Mouse (Mus musculus) midbrain, embryonic 12.5 days (tissue): Measurements from ENCODE around the gene Platr17. TPM values are rescaled to one million over a fixed set of nuclear protein-coding genes. Genes with fewer than 3 reads are reported as not detected.
"Not testable (repeated sequence)": the region's sequence is repeated elsewhere in the genome, so short reads cannot be mapped to it uniquely, and the experiment has no call there.

ENCODE experiments used
- ATAC-seq: fragments of 200-750 bp; cut with Nextera tagmentation; 2 replicates; pipeline ENCODE4 v1.8.0; 2017; ENCODE audit warnings: low read depth, moderate TSS enrichment, moderate library complexity; ENCODE audit not compliant: low FRiP score
- H3K27ac ChIP-seq: fragments of 300-500 bp; sonication (generic); replicated peaks from 2 replicates; pipeline ENCODE4 v1.5.1; 2016; ENCODE audit warnings: mild to moderate bottlenecking
- H3K27me3 ChIP-seq: fragments of 300-500 bp; sonication (generic); 2 replicates; pipeline ENCODE4 v1.6.1; 2016; ENCODE audit warnings: mild to moderate bottlenecking
- H3K36me3 ChIP-seq: fragments of 300-500 bp; sonication (generic); 2 replicates; pipeline ENCODE4 v1.6.1; 2016
- H3K4me1 ChIP-seq: fragments of 300-500 bp; sonication (generic); 2 replicates; pipeline ENCODE4 v1.6.1; 2016
- H3K4me2 ChIP-seq: fragments of 300-500 bp; sonication (generic); replicated peaks from 2 replicates; pipeline ENCODE4 v1.6.1; 2016; ENCODE audit warnings: mild to moderate bottlenecking, moderate library complexity
- H3K4me3 ChIP-seq: fragments of 300-500 bp; sonication (generic); 2 replicates; pipeline ENCODE4 v1.5.1; 2016; ENCODE audit warnings: mild to moderate bottlenecking
- H3K9ac ChIP-seq: fragments of 300-500 bp; sonication (generic); replicated peaks from 2 replicates; pipeline ENCODE4 v1.6.1; 2016; ENCODE audit warnings: mild to moderate bottlenecking, moderate library complexity
- H3K9me3 ChIP-seq: fragments of 300-500 bp; sonication (generic); 2 replicates; pipeline ENCODE4 v1.6.1; 2016; ENCODE audit warnings: mild to moderate bottlenecking
- WGBS: fragments of 180-500 bp; shearing (Covaris S2); methylation state at CpG from one replicate; pipeline ENCODE4 v1.1.7; 2016; 5-methylcytosine and 5-hydroxymethylcytosine counted together
- microRNA-seq: library from miRNA; unstranded; fragments of <30 nt; microRNA quantifications from one replicate; pipeline ENCODE4, GENCODE M21; 2017
- polyA plus RNA-seq: library from polyadenylated mRNA; unstranded; fragments of >200 nt; fragmentation: Nextera tagmentation; extraction: Ambion mirVana; gene quantifications from 2 replicates; pipeline ENCODE4 v1.2.1, GENCODE M21; 2016

Gene Platr17
- polyA plus RNA-seq, 1 experiment from 2014 or later: 0.23 TPM

GRCm38 (mm10) chr17:33952015-33952414 lies 47.1 kb downstream of the Platr17 start:
- not testable (repeated sequence) for H3K27me3 ChIP-seq, ATAC-seq, H3K9me3 ChIP-seq, H3K9ac ChIP-seq
- peaks cover 61% of the 10 kb centered on the region for H3K4me1 ChIP-seq
- peak overlapping the region; percentile 76 for H3K4me2 ChIP-seq
- peaks cover 49% of the 10 kb centered on the region for H3K36me3 ChIP-seq
- H3K4me3 ChIP-seq: peak overlapping the region; percentile 48; the same call in 1 of the 2 replicates
- 71% methylated on average over 13 of the region's 13 CpGs for WGBS
- H3K27ac ChIP-seq: peak overlapping the region; percentile 89; the same call in 1 of the 2 replicates

DNA sequence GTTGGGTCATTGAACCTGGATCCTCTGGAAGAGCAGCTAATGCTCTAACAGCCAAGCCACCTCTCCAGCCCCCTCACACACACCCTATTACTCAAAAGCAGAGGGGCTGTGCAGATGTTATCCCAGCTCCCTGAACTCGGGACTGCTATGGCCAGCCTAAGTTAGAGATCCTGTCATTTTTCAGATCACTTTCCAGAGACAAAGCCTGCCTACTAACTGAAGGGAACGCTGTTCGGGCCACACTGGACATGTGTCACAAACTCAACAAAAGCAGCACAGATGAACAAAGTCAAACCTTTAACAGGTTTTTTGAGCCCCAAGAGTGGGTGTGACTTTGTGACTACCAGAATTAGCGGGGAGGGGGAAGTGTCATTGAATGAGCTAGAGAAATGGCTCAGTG lies 47.9 kb downstream of the Platr17 start:
- Histone ChIP-seq H3K4me3 (0 out of 2 replicates have a peak overlapping the region, but pooled peaks have one; percentile 10), H3K4me2 (peak overlapping the region; percentile 22; the same call in 1 of the 2 replicates)
- ATAC-seq: no peak

DNA sequence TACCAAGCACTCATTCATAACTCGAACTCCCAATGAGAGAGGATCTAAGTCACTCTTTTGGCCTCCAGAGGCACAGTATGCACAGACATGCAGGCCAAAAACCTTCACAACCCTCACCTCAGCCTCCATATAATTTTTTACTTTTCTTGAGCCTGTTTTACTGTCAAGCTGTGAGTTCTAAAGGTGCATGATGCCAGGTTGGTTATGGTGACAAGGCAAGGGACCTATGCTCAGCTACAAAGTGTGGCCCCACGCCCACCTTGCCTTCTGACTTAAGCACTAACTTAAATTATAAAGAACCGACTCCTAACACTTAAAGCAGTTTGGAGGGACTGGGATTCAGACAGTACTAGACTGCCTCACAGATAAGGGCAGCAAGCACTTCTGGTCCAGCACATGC lies 48.4 kb downstream of the Platr17 start:
- H3K27me3 ChIP-seq: no peaks in the 10 kb centered on the region
- peaks cover 63% of the 10 kb centered on the region for H3K4me1 ChIP-seq
- no peak overlapping the region for H3K9ac ChIP-seq
- H3K36me3 ChIP-seq: peaks cover 44% of the 10 kb centered on the region
- no peak overlapping the region for H3K27ac ChIP-seq
- no peaks in the 10 kb centered on the region for H3K9me3 ChIP-seq
- no peak for ATAC-seq
- 84% methylated on average over 3 of the region's 3 CpGs for WGBS
- H3K4me2 ChIP-seq: no peak overlapping the region; the same call in 1 of the 2 replicates
- H3K4me3 ChIP-seq: no peak overlapping the region

More for the DNA sequence above, 47.9 kb downstream of the Platr17 start:
- Histone ChIP-seq H3K36me3 (peaks cover 44% of the 10 kb centered on the region), H3K9me3 (no peaks in the 10 kb centered on the region), H3K4me1 (peaks cover 63% of the 10 kb centered on the region), H3K9ac (no peak overlapping the region), H3K27ac (no peak overlapping the region), H3K27me3 (no peaks in the 10 kb centered on the region)
- 88% methylated on average over 4 of the region's 4 CpGs for WGBS

DNA sequence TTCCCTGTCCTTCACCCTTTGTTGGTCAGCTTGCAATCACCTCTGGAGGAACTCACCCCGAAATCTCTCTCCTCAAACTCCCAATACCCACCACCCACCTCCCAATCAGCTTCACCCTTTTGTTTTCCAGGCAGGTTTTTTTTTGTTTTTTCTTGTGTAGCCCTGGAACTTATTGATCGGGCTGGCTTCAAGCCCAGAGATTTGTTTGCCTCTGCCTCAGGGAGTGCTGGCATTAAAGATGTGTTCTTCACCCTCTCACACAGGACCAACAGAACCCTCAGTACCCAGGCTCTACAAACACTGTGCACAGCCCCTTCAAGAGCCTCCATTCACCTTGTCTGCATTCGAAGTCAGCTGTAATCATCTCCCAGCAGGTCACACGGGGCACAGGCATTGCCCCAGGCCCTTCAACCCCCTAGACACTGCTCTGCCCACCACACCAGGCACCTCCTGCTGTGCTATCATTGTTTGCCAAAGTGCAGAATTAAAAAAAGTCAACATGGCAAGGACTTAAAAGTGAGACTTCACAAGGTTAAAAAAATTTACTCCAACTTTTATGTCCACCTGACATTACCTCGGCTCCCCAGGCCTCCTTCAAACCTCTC lies 49.1 kb downstream of the Platr17 start:
- H3K4me1 ChIP-seq: peaks cover 63% of the 10 kb centered on the region
- peak overlapping the region; percentile 96 for H3K4me2 ChIP-seq
- H3K27ac ChIP-seq: 0 out of 2 replicates have a peak overlapping the region, but pooled peaks have one; percentile 86
- H3K36me3 ChIP-seq: peaks cover 44% of the 10 kb centered on the region
- ATAC-seq: no peak
- H3K27me3 ChIP-seq: no peaks in the 10 kb centered on the region
- 44% methylated on average over 5 of the region's 5 CpGs for WGBS
- H3K4me3 ChIP-seq: peak overlapping the region; percentile 91
- no peaks in the 10 kb centered on the region for H3K9me3 ChIP-seq
- H3K9ac ChIP-seq: peak overlapping the region; percentile 99

GRCm38 (mm10) chr17:33954646-33955554 lies 50.0 kb downstream of the Platr17 start:
- H3K4me3 ChIP-seq: peak overlapping the region; percentile 91
- no peaks in the 10 kb centered on the region for H3K9me3 ChIP-seq
- peaks cover 58% of the 10 kb centered on the region for H3K4me1 ChIP-seq
- no peak; the same call in 1 of the 2 replicates for ATAC-seq
- 2% methylated on average over 33 of the region's 33 CpGs for WGBS
- H3K9ac ChIP-seq: peak overlapping the region; percentile 99
- no peaks in the 10 kb centered on the region for H3K27me3 ChIP-seq
- H3K4me2 ChIP-seq: peak overlapping the region; percentile 96
- peaks cover 44% of the 10 kb centered on the region for H3K36me3 ChIP-seq
- H3K27ac ChIP-seq: peak overlapping the region; percentile 86

GRCm38 (mm10) chr17:33955555-33956214 lies 50.8 kb downstream of the Platr17 start, which contains the start of the genes Vps52 and Rps18:
Vps52 (plus strand) TSS chr17:33955812.
Rps18 (minus strand) TSS chr17:33956001.
- H3K4me1 ChIP-seq: peaks cover 50% of the 10 kb centered on the region
- H3K4me3 ChIP-seq: peak within 1 kb of the TSS; percentile 91
- WGBS: under 1% methylated on average over 50 of the region's 50 CpGs

More at GRCm38 (mm10) chr17:33955555-33956214, 50.8 kb downstream of the Platr17 start, which contains the start of the genes Vps52 and Rps18:
- Histone ChIP-seq H3K36me3 (peaks cover 50% of the 10 kb centered on the region), H3K27me3 (no peaks in the 10 kb centered on the region), H3K27ac (peak within 1 kb of the TSS; percentile 90), H3K9me3 (no peaks in the 10 kb centered on the region), H3K9ac (peak within 1 kb of the TSS; percentile 99), H3K4me2 (peak within 1 kb of the TSS; percentile 96)
- peak; percentile 81 for ATAC-seq

Small RNAs within 50 kb of the gene (microRNA-seq; reads per million reads assigned to microRNA genes)
- gene Gm27740: not detected

Other genes with a start within 250 kb of the Platr17 start
- 441 and 462 TPM in 2 replicates for gene Hnrnpm, start 218.3 kb upstream of the Platr17 start, polyA plus RNA-seq
- 46.7 and 52.2 TPM in 2 replicates for gene March2, start 186.5 kb upstream of the Platr17 start, polyA plus RNA-seq
- gene Rab11b, start 144.6 kb upstream of the Platr17 start, polyA plus RNA-seq: 422 and 447 TPM in 2 replicates
- gene Angptl4, start 123.3 kb upstream of the Platr17 start, polyA plus RNA-seq: 21.1 and 28.3 TPM in 2 replicates
- 25.5 and 31.9 TPM in 2 replicates for gene Kank3, start 94.6 kb upstream of the Platr17 start, polyA plus RNA-seq
- 613 and 671 TPM in 2 replicates for gene Rps28, start 80.6 kb upstream of the Platr17 start, polyA plus RNA-seq
- gene Ndufa7, start 80.6 kb upstream of the Platr17 start, polyA plus RNA-seq: 436 and 454 TPM in 2 replicates
- gene Cd320, start 62.0 kb upstream of the Platr17 start, polyA plus RNA-seq: 59.8 and 63.5 TPM in 2 replicates
- not detected in 2 replicates for gene Gm7029, start 31.3 kb upstream of the Platr17 start, polyA plus RNA-seq
- 3.8 and 4.4 TPM in 2 replicates for gene Kifc1, start 14.5 kb upstream of the Platr17 start, polyA plus RNA-seq
- 64.6 and 66.2 TPM in 2 replicates for gene Daxx, start 4.3 kb downstream of the Platr17 start, polyA plus RNA-seq
- gene Tapbp, start 10.8 kb downstream of the Platr17 start, polyA plus RNA-seq: 19.1 and 21.9 TPM in 2 replicates
- 21.8 and 25.3 TPM in 2 replicates for gene Zbtb22, start 10.8 kb downstream of the Platr17 start, polyA plus RNA-seq
- gene Rgl2, start 24.4 kb downstream of the Platr17 start, polyA plus RNA-seq: 69.9 and 74.3 TPM in 2 replicates
- gene Pfdn6, start 35.2 kb downstream of the Platr17 start, polyA plus RNA-seq: 188 and 203 TPM in 2 replicates
- 37.5 and 37.7 TPM in 2 replicates for gene Wdr46, start 35.5 kb downstream of the Platr17 start, polyA plus RNA-seq
- gene B3galt4, start 46.4 kb downstream of the Platr17 start, polyA plus RNA-seq: 8.1 and 8.7 TPM in 2 replicates
- gene Vps52, start 50.7 kb downstream of the Platr17 start, polyA plus RNA-seq: 67.0 and 70.9 TPM in 2 replicates
- gene Rps18, start 50.9 kb downstream of the Platr17 start, polyA plus RNA-seq: 891 and 909 TPM in 2 replicates
- gene H2-K1, start 95.2 kb downstream of the Platr17 start, polyA plus RNA-seq: 26.8 and 28.4 TPM in 2 replicates
- gene Ring1, start 119.5 kb downstream of the Platr17 start, polyA plus RNA-seq: 25.2 and 27.0 TPM in 2 replicates
- gene H2-Ke6, start 122.9 kb downstream of the Platr17 start, polyA plus RNA-seq: 110 and 131 TPM in 2 replicates
- gene Slc39a7, start 126.5 kb downstream of the Platr17 start, polyA plus RNA-seq: 180 and 184 TPM in 2 replicates
- gene Rxrb, start 126.7 kb downstream of the Platr17 start, polyA plus RNA-seq: 68.0 and 68.4 TPM in 2 replicates
- 2.3 and 4.0 TPM in 2 replicates for gene Col11a2, start 134.3 kb downstream of the Platr17 start, polyA plus RNA-seq
- 0.17 and 0.56 TPM in 2 replicates for gene H2-Oa, start 187.2 kb downstream of the Platr17 start, polyA plus RNA-seq
- 9.8 and 9.9 TPM in 2 replicates for gene H2-DMa, start 214.4 kb downstream of the Platr17 start, polyA plus RNA-seq
- gene Brd2, start 217.5 kb downstream of the Platr17 start, polyA plus RNA-seq: 144 and 148 TPM in 2 replicates
- 0.16 and 0.23 TPM in 2 replicates for gene H2-DMb2, start 238.2 kb downstream of the Platr17 start, polyA plus RNA-seq
- gene H2-DMb1, start 247.9 kb downstream of the Platr17 start, polyA plus RNA-seq: 0.16 and 0.73 TPM in 2 replicates